Mouse (Mus musculus): ENCODE results near the gene Rhno1.

DNA sequence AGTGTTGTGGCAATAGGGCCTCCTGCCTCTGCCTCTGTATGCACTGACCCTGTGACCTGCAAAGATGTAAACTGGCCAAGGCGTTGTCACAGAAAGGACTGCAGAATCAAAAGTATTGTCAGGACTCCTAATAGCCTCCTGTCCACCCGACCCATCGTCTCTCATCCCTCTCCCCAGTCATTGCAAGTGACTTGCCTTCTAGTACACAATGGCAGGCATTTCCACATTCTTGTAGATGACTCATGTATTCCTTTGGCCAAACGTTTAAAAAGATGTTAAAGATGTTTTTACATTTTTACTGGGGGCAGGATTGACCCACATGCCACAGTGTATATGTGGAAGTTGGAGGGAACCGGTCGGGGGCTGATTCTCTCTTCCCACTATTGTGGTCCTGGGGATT is 2.0 kb upstream of the Rhno1 start:
- TF ChIP-seq NRF1 (IDR thresholded peaks at IDR 0.05; ENCODE audit: low read depth, low read length) (no peak), ZMIZ1 (IDR thresholded peaks at IDR 0.05; ENCODE audit: low read depth, low read length) (no peak), SMC3 (IDR thresholded peaks at IDR 0.05; ENCODE audit: low read depth, low read length) (no peak), CHD2 (IDR thresholded peaks at IDR 0.05; ENCODE audit: low read length) (no peak), CTCF (conservative IDR thresholded peaks at IDR 0.05 in 1 of 2, IDR thresholded peaks at IDR 0.05 in 1 of 2; ENCODE audit: low read depth in 2 of 2, low read length in 2 of 2) (no peak), TCF12 (IDR thresholded peaks at IDR 0.05; ENCODE audit: low read depth, low read length) (no peak), NELFE (IDR thresholded peaks at IDR 0.05; ENCODE audit: low read depth, low read length) (no peak), POLR2A (IDR thresholded peaks at IDR 0.05; ENCODE audit: low read depth, low read length) (no peak), TBP (conservative IDR thresholded peaks at IDR 0.05; ENCODE audit: low read depth, low read length) (no peak), USF1 (IDR thresholded peaks at IDR 0.05; ENCODE audit: low read depth, low read length) (no peak), MYC (IDR thresholded peaks at IDR 0.05; ENCODE audit: low read depth, low read length) (no peak), ELF1 (IDR thresholded peaks at IDR 0.05; ENCODE audit: low read depth, low read length) (no peak)

Data from CH12.LX (cell line).